Mouse (Mus musculus): ENCODE measurements at regions not wholly inside any gene's neighbourhood (a gene's known extent, or its start where the extent isn't known, plus 50 kb on each side); places are given as distances from the start of the nearest gene placed in this dataset.

DNA sequence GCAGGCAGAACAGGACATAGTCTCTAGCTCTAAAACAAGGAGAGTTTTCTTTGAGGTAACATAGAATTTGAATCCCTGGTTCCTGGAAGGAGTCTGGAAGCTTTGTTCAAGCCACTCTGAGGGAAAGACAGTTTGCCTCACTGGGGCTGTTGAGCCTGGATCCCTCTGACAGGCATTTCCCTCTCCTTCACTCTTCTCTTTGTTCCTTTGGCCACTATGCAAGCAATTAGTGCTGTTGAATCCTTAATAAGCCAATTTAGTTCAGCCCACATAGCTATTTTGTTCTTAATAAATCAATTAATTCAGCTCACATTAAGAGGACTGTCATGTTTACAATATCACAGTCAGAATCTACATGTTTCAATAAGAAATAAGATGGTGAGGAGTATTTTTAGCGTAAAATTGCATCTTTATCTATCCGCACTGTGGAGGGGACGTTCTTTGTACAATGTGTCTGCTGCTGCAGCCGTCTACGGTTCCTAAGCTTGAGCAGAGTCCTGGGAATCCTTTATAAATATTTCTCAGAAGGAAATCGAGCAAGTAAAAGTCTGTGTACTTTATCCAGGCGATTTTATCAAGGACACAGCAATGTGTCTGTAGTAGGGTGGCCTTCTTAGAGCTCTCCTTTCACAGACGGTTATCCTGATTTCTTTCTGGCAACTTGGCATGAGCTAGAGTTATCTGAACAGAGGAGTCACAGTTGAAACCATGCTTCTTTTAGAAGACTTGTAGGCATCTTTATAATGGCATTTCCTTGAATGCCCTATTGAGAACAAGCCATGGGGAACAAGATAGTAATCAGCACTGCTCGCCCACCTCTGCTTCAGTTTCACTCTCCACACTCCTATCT lies 646.9 kb upstream of the Nr3c2 start:
- TF ChIP-seq POLR2A (IDR thresholded peaks at IDR 0.05; ENCODE audit: extremely low read depth, insufficient read depth, low read length): no peak
- no peak for TF ChIP-seq CTCF (IDR thresholded peaks at IDR 0.05; ENCODE audit: low read depth, low read length)
